Mouse (Mus musculus) kidney, postnatal 4 days (tissue): ENCODE measurements around the gene Pon1.
"Not testable (repeated sequence)": the region's sequence is repeated elsewhere in the genome, so short reads cannot be mapped to it uniquely, and the experiment has no call there.

Experiments
- DNase-seq, 2 experiments: peaks; one replicate each; pipeline ENCODE4 v3.0.0; 2021; ENCODE audit warnings: mixed read lengths in 2 of 2

Gene Pon1

DNA sequence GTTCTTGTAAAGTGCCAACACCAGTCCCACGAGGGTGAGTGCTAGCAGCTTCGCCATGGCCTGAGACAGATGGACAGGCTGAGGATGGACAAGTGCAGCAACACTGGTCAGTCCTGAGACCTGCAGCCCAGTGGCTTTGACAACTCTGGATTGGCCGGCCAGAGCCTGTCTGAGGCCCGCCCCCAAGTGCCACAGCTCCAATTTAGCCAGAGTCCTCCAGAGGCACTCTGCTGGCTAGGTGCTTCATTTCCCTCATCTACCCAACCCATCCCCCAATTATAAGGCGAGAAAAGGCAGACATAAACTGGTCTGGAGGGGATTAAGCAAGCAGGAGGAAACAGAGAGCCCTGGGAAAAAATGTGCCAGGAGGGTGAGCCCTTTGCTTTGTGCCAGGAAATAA is at the start of gene Pon1:
Gene Pon1 (minus strand): TSS at position 254 of the 400 bp plus-strand sequence.
- no peak for DNase-seq

DNA sequence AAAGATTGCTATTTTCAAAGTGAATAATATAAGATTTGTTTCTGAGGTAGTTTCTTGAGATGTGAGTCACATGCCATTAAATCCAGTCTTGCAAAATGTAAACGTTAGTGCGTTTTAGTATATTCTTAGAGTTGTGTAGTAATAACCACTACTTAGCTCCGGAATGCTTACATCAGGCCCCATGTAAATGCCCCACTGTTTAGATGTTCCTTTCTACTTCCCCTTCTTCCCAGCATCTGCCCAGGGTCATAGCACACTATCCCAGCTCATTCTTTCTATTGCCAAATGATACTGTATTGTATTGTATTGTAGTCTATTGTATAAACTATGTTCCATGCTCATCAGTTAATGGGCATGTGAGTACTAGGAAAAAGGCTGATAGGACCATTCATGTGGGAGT is 45.1 kb upstream of the Pon1 start:
- no peak for DNase-seq

DNA sequence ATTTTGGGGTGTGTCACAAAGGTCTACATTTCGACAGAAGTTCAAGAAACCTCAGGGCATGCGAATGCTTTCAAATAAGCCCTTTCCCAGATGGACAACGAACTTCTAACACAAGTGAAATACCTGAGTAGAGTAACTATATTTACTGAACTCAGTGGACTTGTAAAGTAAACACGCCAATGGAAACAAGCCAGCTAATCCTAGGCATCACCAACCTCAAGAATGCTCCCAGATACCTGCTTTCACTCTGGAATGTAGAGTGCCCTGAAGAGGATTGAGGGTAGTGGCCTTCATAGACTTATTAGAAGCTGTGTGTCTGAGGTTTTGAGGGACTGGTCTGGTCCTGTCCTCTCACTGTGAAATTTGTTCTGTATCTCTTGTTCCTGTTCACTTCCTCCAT is 43.8 kb upstream of the Pon1 start:
- DNase-seq: no peak

- no peak for DNase-seq
These were observed 43.2 kb upstream of the Pon1 start for GRCm38 (mm10) chr6:5236843-5237371.

DNA sequence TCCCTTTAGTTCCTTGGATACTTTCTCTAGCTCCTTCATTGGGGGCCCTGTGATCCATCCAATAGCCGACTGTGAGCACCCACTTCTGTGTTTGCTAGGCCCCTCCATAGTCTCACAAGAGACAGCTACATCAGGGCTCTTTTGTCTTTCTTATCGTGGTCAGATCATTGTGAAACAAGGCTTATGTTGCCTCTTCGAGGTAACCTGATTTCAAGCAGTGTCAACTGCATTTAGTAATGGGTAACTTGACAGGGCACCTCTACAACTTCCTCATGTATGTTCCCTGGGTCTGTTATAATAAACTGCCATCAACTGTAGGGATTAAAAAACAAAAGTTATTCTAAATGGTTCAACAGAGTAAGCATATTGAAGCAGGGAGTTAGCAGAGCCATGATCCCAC is 40.8 kb upstream of the Pon1 start:
- DNase-seq: no peak

GRCm38 (mm10) chr6:5233812-5234211 is 40.1 kb upstream of the Pon1 start:
- no peak for DNase-seq

GRCm38 (mm10) chr6:5232022-5232421 is 38.3 kb upstream of the Pon1 start:
- no peak for DNase-seq

GRCm38 (mm10) chr6:5230261-5230660 is 36.5 kb upstream of the Pon1 start:
- no peak for DNase-seq

DNA sequence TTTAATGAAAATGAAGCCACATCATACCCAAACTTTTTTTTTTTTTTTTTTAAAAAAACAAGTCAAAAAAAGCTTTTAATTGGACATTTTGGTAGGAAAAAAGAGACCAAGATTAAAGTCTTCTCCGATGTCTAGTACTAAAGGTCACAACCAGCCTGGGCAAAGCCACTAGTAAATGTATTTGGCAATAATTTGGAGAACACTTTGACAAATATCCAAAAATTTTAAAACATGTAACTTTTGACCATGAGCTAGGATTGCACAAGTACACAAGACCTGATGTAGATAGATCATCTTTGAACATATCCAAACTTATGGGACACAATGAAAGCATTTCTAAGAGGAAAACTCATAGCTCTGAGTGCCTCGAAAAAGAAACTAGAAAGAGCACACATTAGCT is 29.8 kb upstream of the Pon1 start:
- DNase-seq: not testable (repeated sequence)

- DNase-seq: no peak
These were observed 28.3 kb upstream of the Pon1 start for GRCm38 (mm10) chr6:5222080-5222479.

DNA sequence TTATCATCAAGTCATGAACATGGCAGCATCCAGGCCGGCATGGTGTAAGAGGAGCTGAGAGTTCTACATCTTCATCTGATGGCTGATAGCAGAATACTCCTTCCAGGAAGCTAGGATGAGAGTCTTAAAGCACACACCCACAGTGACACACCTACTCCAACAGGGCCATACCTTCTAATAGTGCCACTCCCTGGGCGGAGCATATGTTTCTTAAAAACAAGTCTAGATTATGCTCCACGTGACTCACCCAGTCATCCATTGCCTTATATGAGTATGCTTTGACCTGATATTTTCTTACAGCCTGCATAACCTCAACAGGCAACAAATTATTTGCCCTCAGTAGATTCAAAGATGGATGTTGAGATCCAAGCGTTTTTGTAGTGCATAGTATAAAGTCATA is 24.4 kb upstream of the Pon1 start:
- no peak for DNase-seq

DNA sequence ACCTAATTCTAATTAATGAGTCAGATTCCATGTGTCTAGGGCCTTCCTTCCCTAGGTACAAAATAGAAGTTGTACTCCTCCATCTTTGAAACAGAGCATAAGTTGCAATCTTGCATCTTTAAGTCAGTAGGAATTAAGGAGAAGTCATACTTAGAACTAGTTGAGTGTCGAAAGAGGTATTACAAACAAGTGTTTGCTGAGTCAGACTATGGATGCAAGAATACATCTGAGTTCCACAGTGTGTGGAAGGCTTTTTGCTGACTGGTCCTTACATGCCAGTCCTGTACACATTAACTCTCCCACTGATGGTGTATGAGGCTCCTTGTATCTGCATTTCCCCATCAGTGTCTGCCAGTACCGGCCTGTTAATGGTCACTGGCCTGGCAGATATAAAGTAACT is 14.1 kb upstream of the Pon1 start:
- DNase-seq: no peak

DNA sequence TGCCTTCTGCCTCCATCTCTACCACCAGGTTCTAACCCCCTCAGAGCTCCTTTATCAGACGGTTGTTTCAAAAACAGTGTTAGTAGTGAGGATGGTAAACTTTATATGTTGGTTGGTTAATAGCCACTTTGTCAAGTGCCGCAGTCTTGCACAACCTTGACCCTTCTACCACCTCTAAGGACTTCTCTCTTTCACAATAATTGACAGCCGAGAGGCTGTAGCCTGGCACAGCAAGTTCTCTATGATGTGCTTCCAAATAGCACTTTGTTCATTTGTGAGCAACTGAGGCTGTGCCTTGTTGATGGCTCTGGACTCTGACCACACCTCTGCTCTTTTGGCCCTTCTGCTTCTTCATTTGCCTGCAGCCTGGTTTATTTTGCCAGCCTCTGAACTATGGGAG is 6.2 kb upstream of the Pon1 start:
- no peak for DNase-seq

GRCm38 (mm10) chr6:5199376-5199905 is 5.7 kb upstream of the Pon1 start:
- no peak for DNase-seq

- DNase-seq: no peak
These were observed 4.8 kb upstream of the Pon1 start for GRCm38 (mm10) chr6:5198590-5198989.

DNA sequence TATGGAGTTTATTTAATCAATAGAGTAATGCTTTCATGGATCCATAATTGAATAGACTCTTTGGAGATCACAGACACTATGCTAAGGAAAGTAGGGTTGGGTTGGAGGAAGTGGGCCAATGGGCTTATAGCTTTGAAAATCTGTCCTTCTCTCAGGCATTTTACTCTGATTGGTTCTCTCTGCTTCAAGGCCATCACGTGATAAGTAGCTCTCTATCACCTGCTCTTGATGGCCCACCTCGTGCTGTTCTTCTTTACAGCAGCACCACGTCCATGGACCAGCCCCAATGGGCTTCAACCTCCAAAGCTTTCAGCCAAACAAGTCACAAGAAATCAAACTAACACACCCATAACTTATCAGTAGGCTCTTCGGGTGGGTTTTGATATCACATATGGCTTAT is 3.0 kb downstream of the Pon1 start:
- DNase-seq: no peak

DNA sequence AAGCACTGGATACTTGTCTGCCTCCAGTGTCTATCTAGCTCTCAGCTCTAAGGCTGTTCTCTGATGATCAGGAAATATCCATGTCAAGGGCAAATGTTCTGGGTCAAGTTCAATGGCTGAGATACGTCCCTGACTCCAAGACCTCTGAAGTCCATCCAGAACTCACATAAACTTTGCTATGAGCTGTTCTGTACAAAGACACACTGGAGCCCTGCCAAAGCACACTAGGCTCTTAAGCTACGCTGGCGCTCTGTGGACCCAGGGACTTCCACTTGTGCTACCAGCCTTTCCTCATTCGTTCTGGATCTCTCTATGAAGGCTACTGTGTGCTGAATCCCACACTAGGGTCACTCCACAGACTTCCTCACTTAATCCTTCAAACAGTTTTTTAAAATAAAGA is 4.2 kb downstream of the Pon1 start:
- DNase-seq: peak; percentile 26 to 28

DNA sequence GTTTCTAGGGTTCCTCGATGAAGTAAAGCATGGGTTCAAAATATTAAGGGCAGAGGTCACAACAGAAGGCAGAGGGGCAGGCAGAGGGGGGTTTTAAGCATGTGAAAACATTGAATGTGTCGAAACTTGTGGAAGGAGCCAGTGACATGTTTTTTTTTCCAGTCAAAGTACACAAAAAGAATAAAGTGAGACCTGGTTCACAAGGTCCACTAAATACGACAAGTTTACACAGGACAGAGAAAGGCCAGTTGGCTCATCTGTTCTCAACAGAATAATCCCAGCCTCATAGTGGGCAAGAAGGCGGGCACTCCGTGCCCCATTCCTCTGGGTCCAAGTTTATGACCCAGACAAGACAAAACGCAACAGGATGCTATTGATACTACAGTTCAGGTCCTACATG is 4.8 kb downstream of the Pon1 start:
- DNase-seq: no peak

GRCm38 (mm10) chr6:5188036-5188435 is 5.7 kb downstream of the Pon1 start:
- no peak for DNase-seq

DNA sequence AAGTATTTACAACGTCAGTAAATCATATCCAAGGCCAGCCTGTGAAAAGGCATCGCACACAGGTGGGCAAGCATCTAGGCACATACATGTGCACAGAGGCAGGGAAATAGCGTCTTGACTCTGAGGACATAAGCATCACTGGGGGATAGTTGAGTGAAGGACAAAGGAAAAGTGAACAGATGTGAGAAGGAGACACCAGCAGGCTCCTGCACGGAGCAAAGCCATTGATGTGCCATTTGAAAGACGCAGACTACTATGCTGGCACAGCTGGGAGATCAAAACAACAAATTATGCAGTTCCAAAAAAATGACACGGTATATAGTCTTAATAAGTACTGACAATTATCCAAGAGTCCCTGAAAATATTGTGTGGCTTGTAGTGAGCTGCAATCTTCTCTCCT is 6.2 kb downstream of the Pon1 start:
- DNase-seq: no peak

- no peak for DNase-seq
These were observed 7.4 kb downstream of the Pon1 start for GRCm38 (mm10) chr6:5186229-5186950.

- DNase-seq: no peak
These were observed 13.1 kb downstream of the Pon1 start for GRCm38 (mm10) chr6:5180645-5181044.

DNA sequence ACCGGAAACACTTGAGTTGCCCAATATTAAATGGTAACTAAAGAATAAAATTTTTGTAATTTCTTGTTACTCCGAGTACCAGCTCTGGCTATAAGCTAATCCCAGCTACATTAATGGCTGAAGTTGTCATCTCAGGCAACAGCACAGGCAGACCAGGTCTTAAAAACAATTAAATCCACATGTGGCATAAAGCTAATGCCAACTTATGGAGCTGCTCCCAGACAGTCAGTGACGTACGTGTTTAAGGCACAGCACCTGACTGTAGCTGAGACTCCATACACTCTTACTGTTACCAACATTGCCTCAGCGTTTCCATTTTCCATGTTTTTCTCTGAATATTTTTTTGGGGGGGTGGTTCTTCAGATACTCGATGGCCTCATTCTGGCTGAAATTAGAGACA is 14.6 kb downstream of the Pon1 start:
- DNase-seq: no peak

- DNase-seq: no peak
These were observed 15.5 kb downstream of the Pon1 start for GRCm38 (mm10) chr6:5177967-5178891.
